Mouse (Mus musculus) v-Abl transformed pro-B cells (cell line): Measurements from ENCODE around the gene 6430548M08Rik.

Experiments used
- in situ Hi-C, 2 experiments: fragments of 400-800 bp; cut with MboI; formaldehyde crosslinking; loops; one replicate each; pipeline ENCODE4 v1.15.1; 2025; ENCODE audit not compliant: unreplicated experiment in 2 of 2

6430548M08Rik gene

GRCm38 (mm10) chr8:120103916-120104315 is 10.0 kb upstream of the 6430548M08Rik start:
- in situ Hi-C loops: no loop called here

GRCm38 (mm10) chr8:120104721-120105272 is 9.2 kb upstream of the 6430548M08Rik start:
- in situ Hi-C loops: no loop called here

GRCm38 (mm10) chr8:120109149-120109548 is 4.8 kb upstream of the 6430548M08Rik start:
- in situ Hi-C loops: no loop called here

GRCm38 (mm10) chr8:120110966-120111365 is 3.0 kb upstream of the 6430548M08Rik start:
- in situ Hi-C loops: no loop called here

GRCm38 (mm10) chr8:120111382-120111781 is 2.6 kb upstream of the 6430548M08Rik start:
- in situ Hi-C loops: no loop called here

GRCm38 (mm10) chr8:120112535-120112934 is 1.4 kb upstream of the 6430548M08Rik start:
- in situ Hi-C loops: no loop called here

- in situ Hi-C loops: no loop called here
Observed at GRCm38 (mm10) chr8:120113306-120113705, 646 bp upstream of the 6430548M08Rik start.

GRCm38 (mm10) chr8:120114315-120114841 is 426 bp downstream of the 6430548M08Rik start:
- in situ Hi-C loops: no loop called here

GRCm38 (mm10) chr8:120116600-120116999 is 2.6 kb downstream of the 6430548M08Rik start:
- in situ Hi-C loops: no loop called here

GRCm38 (mm10) chr8:120118162-120118561 is 4.2 kb downstream of the 6430548M08Rik start:
- in situ Hi-C loops: no loop called here

GRCm38 (mm10) chr8:120118847-120119246 is 4.9 kb downstream of the 6430548M08Rik start:
- in situ Hi-C loops: no loop called here

- in situ Hi-C loops: no loop called here
Observed at GRCm38 (mm10) chr8:120119429-120119828, 5.5 kb downstream of the 6430548M08Rik start.

GRCm38 (mm10) chr8:120119931-120120330 is 6.0 kb downstream of the 6430548M08Rik start:
- in situ Hi-C loops: no loop called here

- in situ Hi-C loops: no loop called here
Observed at GRCm38 (mm10) chr8:120120951-120121350, 7.0 kb downstream of the 6430548M08Rik start.

GRCm38 (mm10) chr8:120124261-120124660 is 10.3 kb downstream of the 6430548M08Rik start:
- in situ Hi-C loops: no loop called here

GRCm38 (mm10) chr8:120124836-120125389 is 11.0 kb downstream of the 6430548M08Rik start:
- in situ Hi-C loops: no loop called here

GRCm38 (mm10) chr8:120126357-120127161 is 12.6 kb downstream of the 6430548M08Rik start:
- in situ Hi-C loops: no loop called here

- in situ Hi-C loops: no loop called here
Observed at GRCm38 (mm10) chr8:120129547-120129946, 15.6 kb downstream of the 6430548M08Rik start.

- in situ Hi-C loops: no loop called here
Observed at GRCm38 (mm10) chr8:120131158-120131557, 17.2 kb downstream of the 6430548M08Rik start.

GRCm38 (mm10) chr8:120133169-120133568 is 19.2 kb downstream of the 6430548M08Rik start:
- in situ Hi-C loops: no loop called here

GRCm38 (mm10) chr8:120135687-120136086 is 21.7 kb downstream of the 6430548M08Rik start:
- in situ Hi-C loops: no loop called here
